Mouse (Mus musculus): ENCODE results near the gene Gm49361.

GRCm38 (mm10) chr14:57615828-57616227 lies 130.1 kb downstream of the Gm49361 start:
- TF ChIP-seq POLR2A (IDR thresholded peaks at IDR 0.05; ENCODE audit: extremely low read depth, insufficient read depth, low read length) (no peak), CTCF (IDR thresholded peaks at IDR 0.05; ENCODE audit: low read depth, low read length) (no peak)
